Mouse (Mus musculus): Measurements from ENCODE around the gene Casp9. TPM values are rescaled to one million over a fixed set of nuclear protein-coding genes. Genes with fewer than 3 reads are reported as not detected.
"Not testable (repeated sequence)": the region's sequence is repeated elsewhere in the genome, so short reads cannot be mapped to it uniquely, and the experiment has no call there.

Casp9 gene
- total RNA-seq, 2 experiments from 2014 or later, result 25.2 to 25.6 TPM

GRCm38 (mm10) chr4:141763476-141763875, 29.9 kb upstream of the Casp9 start:
- no peak for TF ChIP-seq CTCF (conservative IDR thresholded peaks at IDR 0.05)

GRCm38 (mm10) chr4:141765008-141765407, 28.4 kb upstream of the Casp9 start:
- TF ChIP-seq CTCF (conservative IDR thresholded peaks at IDR 0.05), result no peak
- H3K27ac ChIP-seq, result no peak overlapping the region
- H3K4me3 ChIP-seq, result no peak overlapping the region
- no peak for DNase-seq (ENCODE audit: low spot score in 2 of 2)

More at GRCm38 (mm10) chr4:141763476-141763875, 29.9 kb upstream of the Casp9 start:
- Histone ChIP-seq H3K4me3 (no peak overlapping the region), H3K27ac (no peak overlapping the region)
- DNase-seq (ENCODE audit: low spot score in 2 of 2), result no peak

GRCm38 (mm10) chr4:141766316-141766667, 27.1 kb upstream of the Casp9 start:
- Histone ChIP-seq H3K27ac (peak overlapping the region; percentile 81), H3K4me3 (no peak overlapping the region)
- no peak for DNase-seq (ENCODE audit: low spot score in 2 of 2)
- TF ChIP-seq CTCF (conservative IDR thresholded peaks at IDR 0.05), result no peak

- Histone ChIP-seq H3K4me3 (no peak overlapping the region), H3K27ac (peak overlapping the region; percentile 81)
- DNase-seq (ENCODE audit: low spot score in 2 of 2), result peak in 1 of 2 experiments; percentile 41
- no peak for TF ChIP-seq CTCF (conservative IDR thresholded peaks at IDR 0.05)
These were observed 26.6 kb upstream of the Casp9 start for GRCm38 (mm10) chr4:141766668-141767352.

- H3K27ac ChIP-seq, result peak overlapping the region; percentile 81
- TF ChIP-seq CTCF (conservative IDR thresholded peaks at IDR 0.05), result no peak
- H3K4me3 ChIP-seq, result no peak overlapping the region
- DNase-seq (ENCODE audit: low spot score in 2 of 2), result peak in 1 of 2 experiments; percentile 46
These were observed 25.9 kb upstream of the Casp9 start for GRCm38 (mm10) chr4:141767353-141768036.

GRCm38 (mm10) chr4:141769501-141770160, 23.8 kb upstream of the Casp9 start:
- DNase-seq (ENCODE audit: low spot score in 2 of 2), result no peak
- Histone ChIP-seq H3K4me3 (no peak overlapping the region), H3K27ac (peak overlapping the region; percentile 81)
- TF ChIP-seq CTCF (conservative IDR thresholded peaks at IDR 0.05), result no peak

DNA sequence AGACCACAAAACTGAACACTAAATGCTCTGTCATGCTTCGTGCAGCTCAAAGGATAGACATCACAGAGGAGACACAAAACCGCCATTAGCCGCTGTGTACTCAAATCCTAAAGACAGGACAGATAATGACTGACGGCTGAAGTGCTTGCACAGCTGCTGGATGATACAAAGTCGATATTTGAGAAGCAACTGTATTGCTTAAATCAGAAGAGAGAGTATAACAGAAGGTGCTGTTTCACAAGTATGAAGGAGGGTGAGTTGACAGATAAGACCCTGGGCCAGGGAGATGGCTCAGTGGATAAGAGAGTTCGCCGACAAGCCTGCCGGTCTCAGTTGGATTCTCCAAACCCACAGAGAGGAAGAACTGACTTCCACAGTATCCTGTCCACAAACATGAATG, 21.6 kb upstream of the Casp9 start:
- Histone ChIP-seq H3K4me3 (no peak overlapping the region), H3K27ac (no peak overlapping the region)
- no peak for TF ChIP-seq CTCF (conservative IDR thresholded peaks at IDR 0.05)
- no peak for DNase-seq (ENCODE audit: low spot score in 2 of 2)

- not testable (repeated sequence) for H3K27ac ChIP-seq; H3K4me3 ChIP-seq; DNase-seq (ENCODE audit: low spot score in 2 of 2)
- TF ChIP-seq CTCF (conservative IDR thresholded peaks at IDR 0.05), result peak; percentile 27
These were observed 20.4 kb upstream of the Casp9 start for GRCm38 (mm10) chr4:141773019-141773418.

GRCm38 (mm10) chr4:141779828-141780227, 13.6 kb upstream of the Casp9 start:
- peak overlapping the region; percentile 91 for H3K27ac ChIP-seq
- DNase-seq (ENCODE audit: low spot score in 2 of 2), result peak; percentile 74 to 80
- no peak for TF ChIP-seq CTCF (conservative IDR thresholded peaks at IDR 0.05)
- H3K4me3 ChIP-seq, result no peak overlapping the region

DNA sequence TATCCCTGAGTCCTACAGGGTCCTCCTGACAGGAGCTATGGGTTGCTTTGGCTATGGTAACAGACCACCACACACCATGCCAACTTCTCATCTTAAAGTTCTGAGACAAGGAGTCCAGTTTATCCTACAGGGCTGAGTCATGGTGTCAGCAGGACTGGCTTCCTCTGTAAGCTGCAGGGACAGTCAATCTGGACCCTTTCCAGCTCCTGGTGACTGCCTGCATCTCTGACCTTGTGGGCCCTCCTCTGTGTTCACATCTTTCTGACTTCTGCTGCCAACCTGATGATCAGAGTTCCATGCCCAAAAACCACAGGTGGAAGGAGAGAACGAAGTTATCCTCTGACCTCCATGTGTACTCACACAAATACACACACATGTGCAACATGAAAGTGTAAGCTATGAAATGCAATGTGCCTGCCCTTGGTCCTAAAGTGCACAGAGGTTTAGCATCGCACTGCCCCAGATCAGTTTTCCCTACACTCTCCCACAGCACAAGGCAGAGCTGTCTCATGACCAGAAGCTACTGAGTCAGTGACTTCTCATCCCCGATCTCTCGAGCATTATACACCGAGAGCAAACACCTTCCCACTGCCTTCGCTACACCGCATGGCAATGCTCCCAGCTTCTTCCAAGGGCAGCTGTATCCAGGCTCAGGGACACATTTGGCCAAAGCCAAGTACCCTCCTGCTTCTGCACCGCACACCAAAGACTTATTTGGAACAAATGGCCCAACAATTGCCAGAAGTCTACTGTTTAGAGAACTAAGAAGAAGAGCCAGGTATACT, 12.0 kb upstream of the Casp9 start:
- Histone ChIP-seq H3K27ac (peak overlapping the region; percentile 91; the same call in 1 of the 2 replicates), H3K4me3 (no peak overlapping the region)
- DNase-seq (ENCODE audit: low spot score in 2 of 2), result no peak
- no peak for TF ChIP-seq CTCF (conservative IDR thresholded peaks at IDR 0.05)

- Histone ChIP-seq H3K27ac (no peak overlapping the region), H3K4me3 (no peak overlapping the region)
- DNase-seq (ENCODE audit: low spot score in 2 of 2), result no peak
- no peak for TF ChIP-seq CTCF (conservative IDR thresholded peaks at IDR 0.05)
These were observed 8.6 kb upstream of the Casp9 start for GRCm38 (mm10) chr4:141784835-141785234.

DNA sequence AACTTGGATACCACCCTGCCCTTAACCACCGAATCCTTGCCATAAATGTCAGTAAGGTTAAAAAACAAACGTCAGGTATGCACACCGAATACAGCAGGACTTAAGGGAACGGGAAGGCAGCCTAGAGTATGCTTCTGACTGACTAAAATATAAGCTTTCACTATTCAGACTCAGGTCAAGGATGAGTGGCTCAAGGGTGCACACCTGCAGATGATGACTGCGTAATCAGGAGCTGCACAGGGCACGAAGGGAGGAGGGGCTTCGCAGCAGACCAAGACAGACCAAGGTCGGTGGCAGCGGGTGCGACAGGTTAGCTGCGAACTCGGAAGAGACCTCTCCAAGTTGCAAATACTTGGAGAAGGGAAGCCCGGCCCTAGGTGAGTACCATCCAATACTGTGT, 7.3 kb upstream of the Casp9 start:
- TF ChIP-seq CTCF (conservative IDR thresholded peaks at IDR 0.05), result no peak

DNA sequence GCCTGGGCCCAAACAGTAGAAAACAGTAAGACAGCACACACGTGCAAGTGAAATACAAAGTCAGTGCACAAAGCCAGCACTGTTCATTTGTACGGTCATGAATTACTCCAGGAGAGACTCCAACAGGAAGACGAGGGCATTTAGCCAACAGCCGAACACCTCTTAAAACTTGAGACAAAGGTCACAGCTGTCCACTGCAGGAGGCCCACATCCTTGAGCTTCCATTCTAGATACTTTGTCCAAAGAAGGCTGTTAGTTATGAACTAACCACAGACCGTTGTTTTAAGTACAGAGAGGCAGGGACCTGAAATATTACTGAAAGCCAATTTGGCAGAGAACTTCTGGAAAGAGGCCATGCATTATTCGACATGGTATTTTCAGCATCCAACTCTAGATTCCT, 6.4 kb upstream of the Casp9 start:
- no peak for TF ChIP-seq CTCF (conservative IDR thresholded peaks at IDR 0.05)
- Histone ChIP-seq H3K4me3 (no peak overlapping the region), H3K27ac (0 out of 2 replicates have a peak overlapping the region, but pooled peaks have one; percentile 49)
- DNase-seq (ENCODE audit: low spot score in 2 of 2), result no peak

More for the DNA sequence above, 7.3 kb upstream of the Casp9 start:
- Histone ChIP-seq H3K4me3 (no peak overlapping the region), H3K27ac (no peak overlapping the region)
- DNase-seq (ENCODE audit: low spot score in 2 of 2), result no peak
